Mouse (Mus musculus) midbrain, embryonic 16.5 days (tissue): ENCODE measurements at regions not wholly inside any gene's neighbourhood (a gene's known extent, or its start where the extent isn't known, plus 50 kb on each side); places are given as distances from the start of the nearest gene placed in this dataset.
A peak's percentile ranks its signal among the peaks of the same experiment; 100 is the strongest.

Experiments
- ATAC-seq: fragments of 200-750 bp; cut with Nextera tagmentation; 2 replicates; pipeline ENCODE4 v1.8.0; 2017; ENCODE audit warnings: moderate TSS enrichment
- H3K27ac ChIP-seq: fragments of 300-500 bp; sonication (generic); 2 replicates; pipeline ENCODE4 v1.5.1; 2014; ENCODE audit warnings: mild to moderate bottlenecking, low read length, mixed read lengths
- H3K27me3 ChIP-seq: fragments of 300-500 bp; sonication (generic); 2 replicates; pipeline ENCODE4 v1.6.1; 2014; ENCODE audit warnings: low read depth, low read length, mixed read lengths; ENCODE audit not compliant: control insufficient read depth, insufficient read depth
- H3K36me3 ChIP-seq: fragments of 300-500 bp; sonication (generic); 2 replicates; pipeline ENCODE4 v1.6.1; 2014; ENCODE audit warnings: mild to moderate bottlenecking, low read length, moderate library complexity, mixed read lengths; ENCODE audit not compliant: control insufficient read depth, insufficient read depth
- H3K4me1 ChIP-seq: fragments of 300-500 bp; sonication (generic); 2 replicates; pipeline ENCODE4 v1.6.1; 2014; ENCODE audit warnings: mild to moderate bottlenecking, low read length, mixed read lengths; ENCODE audit not compliant: control insufficient read depth, insufficient read depth
- H3K4me2 ChIP-seq: fragments of 300-500 bp; sonication (generic); 2 replicates; pipeline ENCODE4 v1.6.1; 2014; ENCODE audit warnings: mild to moderate bottlenecking, low read length, mixed read lengths
- H3K4me3 ChIP-seq: fragments of 300-500 bp; sonication (generic); 2 replicates; pipeline ENCODE4 v1.5.1; 2014; ENCODE audit warnings: low read depth, mild to moderate bottlenecking, low read length, moderate library complexity, mixed read lengths
- H3K9ac ChIP-seq: fragments of 300-500 bp; sonication (generic); 2 replicates; pipeline ENCODE4 v1.6.1; 2014; ENCODE audit warnings: low read depth, low read length, mixed read lengths
- H3K9me3 ChIP-seq: fragments of 300-500 bp; sonication (generic); replicated peaks from 2 replicates; pipeline ENCODE4 v1.6.1; 2014; ENCODE audit warnings: mild to moderate bottlenecking, low read length, mixed read lengths; ENCODE audit not compliant: control insufficient read depth, poor library complexity, severe bottlenecking
- WGBS: fragments of 180-500 bp; shearing (Covaris S2); extraction: QIAGEN DNeasy Blood & Tissue Kit; methylation state at CpG from one replicate; pipeline ENCODE4 v1.1.7; 2014; 5-methylcytosine and 5-hydroxymethylcytosine counted together

- H3K9ac ChIP-seq: no peak overlapping the region
- H3K27me3 ChIP-seq: no peaks in the 10 kb centered on the region
- no peaks in the 10 kb centered on the region for H3K36me3 ChIP-seq
- no peak overlapping the region for H3K4me2 ChIP-seq
- H3K9me3 ChIP-seq: no peaks in the 10 kb centered on the region
- no peak for ATAC-seq
- no peak overlapping the region for H3K27ac ChIP-seq
- no peaks in the 10 kb centered on the region for H3K4me1 ChIP-seq
- H3K4me3 ChIP-seq: no peak overlapping the region
- WGBS: 25% methylated on average over 2 of the region's 2 CpGs
Observed at GRCm38 (mm10) chr12:97872391-97872790, 386.9 kb downstream of the Galc start.

- Histone ChIP-seq H3K9me3 (no peaks in the 10 kb centered on the region), H3K27ac (no peak overlapping the region), H3K27me3 (no peaks in the 10 kb centered on the region), H3K9ac (no peak overlapping the region), H3K4me3 (no peak overlapping the region), H3K4me1 (no peaks in the 10 kb centered on the region), H3K36me3 (no peaks in the 10 kb centered on the region), H3K4me2 (no peak overlapping the region)
- ATAC-seq: no peak
- 55% methylated on average over 3 of the region's 3 CpGs for WGBS
Observed at GRCm38 (mm10) chr12:97862921-97863320, 396.3 kb downstream of the Galc start.

- Histone ChIP-seq H3K9me3 (no peaks in the 10 kb centered on the region), H3K4me2 (no peak overlapping the region), H3K27ac (no peak overlapping the region), H3K4me3 (no peak overlapping the region), H3K4me1 (no peaks in the 10 kb centered on the region), H3K9ac (no peak overlapping the region), H3K27me3 (no peaks in the 10 kb centered on the region), H3K36me3 (no peaks in the 10 kb centered on the region)
- WGBS: 59% methylated on average over 8 of the region's 8 CpGs
- peak; percentile 89 for ATAC-seq
Observed at GRCm38 (mm10) chr12:97836202-97836908, 422.9 kb downstream of the Galc start.

GRCm38 (mm10) chr12:97793364-97794120, 465.7 kb downstream of the Galc start:
- ATAC-seq: no peak
- Histone ChIP-seq H3K9me3 (no peaks in the 10 kb centered on the region), H3K27me3 (no peaks in the 10 kb centered on the region), H3K36me3 (no peaks in the 10 kb centered on the region), H3K4me2 (peak overlapping the region; percentile 19), H3K4me3 (no peak overlapping the region), H3K4me1 (peaks cover 9% of the 10 kb centered on the region; the same call in 1 of the 2 replicates), H3K27ac (no peak overlapping the region), H3K9ac (no peak overlapping the region)
- WGBS: 49% methylated on average over 16 of the region's 16 CpGs

GRCm38 (mm10) chr12:97783476-97783875, 475.8 kb downstream of the Galc start:
- Histone ChIP-seq H3K36me3 (no peaks in the 10 kb centered on the region), H3K27ac (no peak overlapping the region), H3K4me1 (no peaks in the 10 kb centered on the region), H3K4me3 (no peak overlapping the region), H3K27me3 (no peaks in the 10 kb centered on the region), H3K9ac (no peak overlapping the region), H3K9me3 (no peaks in the 10 kb centered on the region), H3K4me2 (no peak overlapping the region)
- ATAC-seq: no peak
- WGBS: 95% methylated on average over 3 of the region's 3 CpGs

- H3K9ac ChIP-seq: no peak overlapping the region
- no peak overlapping the region for H3K27ac ChIP-seq
- no peaks in the 10 kb centered on the region for H3K4me1 ChIP-seq
- no peaks in the 10 kb centered on the region for H3K9me3 ChIP-seq
- H3K36me3 ChIP-seq: no peaks in the 10 kb centered on the region
- no peak for ATAC-seq
- H3K4me3 ChIP-seq: no peak overlapping the region
- no peaks in the 10 kb centered on the region for H3K27me3 ChIP-seq
- 53% methylated on average over 3 of the region's 3 CpGs for WGBS
- no peak overlapping the region for H3K4me2 ChIP-seq
Observed at GRCm38 (mm10) chr12:97759116-97759515, 500.1 kb downstream of the Galc start.

GRCm38 (mm10) chr12:97758624-97759023, 500.6 kb downstream of the Galc start:
- ATAC-seq: no peak
- 41% methylated on average over 2 of the region's 2 CpGs for WGBS
- no peaks in the 10 kb centered on the region for H3K36me3 ChIP-seq

GRCm38 (mm10) chr12:97750166-97750565, 509.1 kb downstream of the Galc start:
- Histone ChIP-seq H3K36me3 (no peaks in the 10 kb centered on the region), H3K27ac (no peak overlapping the region), H3K4me1 (no peaks in the 10 kb centered on the region), H3K4me3 (no peak overlapping the region), H3K4me2 (no peak overlapping the region), H3K9ac (no peak overlapping the region), H3K9me3 (no peaks in the 10 kb centered on the region), H3K27me3 (no peaks in the 10 kb centered on the region)
- 62% methylated on average over 2 of the region's 2 CpGs for WGBS
- ATAC-seq: no peak

More at GRCm38 (mm10) chr12:97758624-97759023, 500.6 kb downstream of the Galc start:
- no peak overlapping the region for H3K27ac ChIP-seq
- H3K27me3 ChIP-seq: no peaks in the 10 kb centered on the region
- H3K9ac ChIP-seq: no peak overlapping the region
- H3K4me2 ChIP-seq: no peak overlapping the region
- no peaks in the 10 kb centered on the region for H3K4me1 ChIP-seq
- H3K4me3 ChIP-seq: no peak overlapping the region
- no peaks in the 10 kb centered on the region for H3K9me3 ChIP-seq

- WGBS: 54% methylated on average over 2 of the region's 2 CpGs
- H3K4me1 ChIP-seq: no peaks in the 10 kb centered on the region
- ATAC-seq: peak; percentile 58; the same call in 1 of the 2 replicates
- H3K9me3 ChIP-seq: no peaks in the 10 kb centered on the region
- no peaks in the 10 kb centered on the region for H3K27me3 ChIP-seq
- H3K9ac ChIP-seq: no peak overlapping the region
- H3K4me3 ChIP-seq: no peak overlapping the region
- no peak overlapping the region for H3K27ac ChIP-seq
- H3K4me2 ChIP-seq: no peak overlapping the region
- no peaks in the 10 kb centered on the region for H3K36me3 ChIP-seq
Observed at GRCm38 (mm10) chr12:97740927-97741326, 518.3 kb downstream of the Galc start.
